Mouse (Mus musculus) kidney, adult 2 months (tissue): ENCODE measurements around the gene Lrrc51. TPM values are rescaled to one million over a fixed set of nuclear protein-coding genes. Genes with fewer than 3 reads are reported as not detected.
A peak's percentile ranks its signal among the peaks of the same experiment; 100 is the strongest.

ENCODE experiments used
- DNase-seq: peaks from one replicate; pipeline ENCODE4 v3.0.0; 2021
- H3K27ac ChIP-seq: fragments of 200-500 bp; 2 replicates; pipeline ENCODE4 v1.5.1; 2012; ENCODE audit warnings: low read depth, low read length, control low read depth, inconsistent platforms; ENCODE audit not compliant: insufficient read depth
- H3K27me3 ChIP-seq: fragments of 200-500 bp; replicated peaks from 2 replicates; pipeline ENCODE4 v1.6.1; 2012; ENCODE audit warnings: mild to moderate bottlenecking, moderate library complexity, low read length, inconsistent platforms; ENCODE audit not compliant: control insufficient read depth, insufficient read depth
- H3K36me3 ChIP-seq: fragments of 200-500 bp; 2 replicates; pipeline ENCODE4 v1.6.1; 2012; ENCODE audit warnings: mild to moderate bottlenecking, moderate library complexity, low read length, inconsistent platforms; ENCODE audit not compliant: control insufficient read depth, insufficient read depth
- H3K4me1 ChIP-seq: fragments of 200-500 bp; 2 replicates; pipeline ENCODE4 v1.6.1; 2011; ENCODE audit warnings: low read length; ENCODE audit not compliant: control insufficient read depth, insufficient read depth
- H3K4me3 ChIP-seq: fragments of 200-500 bp; 2 replicates; pipeline ENCODE4 v1.5.1; 2011; ENCODE audit warnings: mild to moderate bottlenecking, low read depth, low read length, control low read depth; ENCODE audit not compliant: insufficient read depth
- CTCF ChIP-seq: fragments of 200-500 bp; conservative IDR thresholded peaks from 2 replicates; pipeline ENCODE4 v1.5.1; 2011; ENCODE audit warnings: low read depth, mild to moderate bottlenecking, control low read depth, low read length, moderate library complexity, mixed read lengths; ENCODE audit not compliant: insufficient read depth, insufficient read length
- POLR2A ChIP-seq: fragments of 200-500 bp; IDR thresholded peaks from one replicate; pipeline ENCODE4 v1.6.1; 2011; ENCODE audit warnings: low read depth, low read length, control low read depth
- WGBS: fragments of 180-500 bp; shearing (Covaris S2); methylation state at CpG from one replicate; pipeline ENCODE4 v1.1.7; 2018; 5-methylcytosine and 5-hydroxymethylcytosine counted together
- polyA plus RNA-seq: library from polyadenylated mRNA; depleted of rRNA; stranded (reverse); fragments of >200 nt; gene quantifications from 2 replicates; pipeline ENCODE4 v1.2.3, GENCODE M21; 2012

Lrrc51 gene
- polyA plus RNA-seq, 1 experiment = 19.6 TPM

GRCm38 (mm10) chr7:101969694-101970428 lies 36.2 kb upstream of the Lrrc51 start:
- Histone ChIP-seq H3K27ac (peak overlapping the region; percentile 90), H3K4me3 (peak overlapping the region; percentile 80), H3K4me1 (peaks cover 33% of the 10 kb centered on the region), H3K36me3 (no peaks in the 10 kb centered on the region), H3K27me3 (no peaks in the 10 kb centered on the region)
- peak; percentile 92 for DNase-seq
- TF ChIP-seq CTCF (no peak), POLR2A (peak; percentile 27)
- WGBS = under 1% methylated on average over 48 of the region's 53 CpGs

DNA sequence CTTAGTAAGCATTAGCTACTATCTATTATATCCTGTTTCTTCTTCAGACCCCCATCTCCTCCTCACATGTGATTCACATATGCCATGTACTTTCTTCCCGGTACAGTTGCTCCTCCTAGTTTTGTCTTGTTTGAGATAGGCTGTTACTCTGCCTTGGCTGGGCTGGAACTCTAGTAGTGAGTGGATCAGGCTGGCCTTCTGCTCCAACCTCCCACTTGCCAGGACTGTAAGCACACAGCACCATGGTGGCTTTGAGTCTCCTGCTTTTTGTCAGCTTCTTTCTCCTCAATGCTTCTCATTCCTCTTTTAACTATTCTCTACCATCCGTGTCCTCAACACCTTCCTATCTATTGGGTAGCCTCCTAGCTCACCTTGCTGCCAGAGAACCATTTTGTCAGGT lies 35.1 kb upstream of the Lrrc51 start:
- H3K4me1 ChIP-seq = peaks cover 33% of the 10 kb centered on the region
- 57% methylated on average over 2 of the region's 2 CpGs for WGBS

DNA sequence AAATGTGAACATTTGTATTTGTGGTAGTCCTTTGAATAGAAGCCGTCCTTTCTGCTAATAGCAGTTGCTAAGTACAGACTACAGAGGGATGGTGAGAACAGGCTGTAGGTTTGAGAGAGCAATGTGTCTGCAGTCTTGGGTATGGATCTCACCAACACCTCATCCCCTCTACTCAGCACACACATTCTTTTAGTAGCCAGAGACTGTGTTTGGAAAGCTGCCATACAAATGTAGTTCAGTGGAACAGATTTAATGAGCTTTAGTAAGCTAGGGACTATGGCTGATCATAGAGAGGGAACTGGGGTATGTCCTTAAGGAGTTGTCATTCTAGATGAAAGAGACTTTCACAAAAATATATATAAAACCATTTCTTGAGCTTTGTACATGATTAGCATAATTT lies 33.6 kb upstream of the Lrrc51 start:
- no peaks in the 10 kb centered on the region for H3K36me3 ChIP-seq
- peaks cover 20% of the 10 kb centered on the region for H3K4me1 ChIP-seq
- no peaks in the 10 kb centered on the region for H3K27me3 ChIP-seq
- H3K27ac ChIP-seq = no peak overlapping the region
- no peak overlapping the region for H3K4me3 ChIP-seq
- peak; percentile 47 for DNase-seq
- no peak for TF ChIP-seq POLR2A
- no peak for TF ChIP-seq CTCF
- WGBS = 88% methylated on average over 1 of the region's 1 CpGs

More for the DNA sequence above, 35.1 kb upstream of the Lrrc51 start:
- no peak overlapping the region for H3K4me3 ChIP-seq
- no peak for TF ChIP-seq POLR2A
- TF ChIP-seq CTCF = no peak
- H3K27me3 ChIP-seq = no peaks in the 10 kb centered on the region
- H3K27ac ChIP-seq = peak overlapping the region; percentile 3; the same call in 1 of the 2 replicates
- no peak for DNase-seq
- no peaks in the 10 kb centered on the region for H3K36me3 ChIP-seq

GRCm38 (mm10) chr7:101965606-101966005 lies 31.9 kb upstream of the Lrrc51 start:
- Histone ChIP-seq H3K27me3 (no peaks in the 10 kb centered on the region), H3K36me3 (no peaks in the 10 kb centered on the region), H3K27ac (peak overlapping the region; percentile 57; the same call in 1 of the 2 replicates), H3K4me1 (peaks cover 12% of the 10 kb centered on the region), H3K4me3 (no peak overlapping the region)
- no peak for TF ChIP-seq POLR2A
- TF ChIP-seq CTCF = no peak
- peak; percentile 34 for DNase-seq
- 40% methylated on average over 2 of the region's 2 CpGs for WGBS

GRCm38 (mm10) chr7:101964551-101964950 lies 30.9 kb upstream of the Lrrc51 start:
- Histone ChIP-seq H3K27me3 (no peaks in the 10 kb centered on the region), H3K4me3 (no peak overlapping the region), H3K4me1 (peaks cover 12% of the 10 kb centered on the region), H3K27ac (peak overlapping the region; percentile 95), H3K36me3 (no peaks in the 10 kb centered on the region)
- peak; percentile 91 for DNase-seq
- no peak for TF ChIP-seq CTCF
- TF ChIP-seq POLR2A = no peak
- 43% methylated on average over 4 of the region's 4 CpGs for WGBS

GRCm38 (mm10) chr7:101963621-101964020 lies 29.9 kb upstream of the Lrrc51 start:
- Histone ChIP-seq H3K27ac (no peak overlapping the region), H3K27me3 (no peaks in the 10 kb centered on the region), H3K36me3 (no peaks in the 10 kb centered on the region), H3K4me3 (no peak overlapping the region), H3K4me1 (peaks cover 8% of the 10 kb centered on the region)
- DNase-seq = no peak
- no peak for TF ChIP-seq POLR2A
- no peak for TF ChIP-seq CTCF
- WGBS = 85% methylated on average over 2 of the region's 2 CpGs

GRCm38 (mm10) chr7:101962829-101963228 lies 29.1 kb upstream of the Lrrc51 start:
- Histone ChIP-seq H3K36me3 (no peaks in the 10 kb centered on the region), H3K4me3 (no peak overlapping the region), H3K27me3 (no peaks in the 10 kb centered on the region), H3K27ac (no peak overlapping the region), H3K4me1 (peaks cover 8% of the 10 kb centered on the region)
- 79% methylated on average over 2 of the region's 2 CpGs for WGBS
- no peak for DNase-seq
- TF ChIP-seq POLR2A = no peak
- TF ChIP-seq CTCF = no peak

GRCm38 (mm10) chr7:101956911-101957310 lies 23.2 kb upstream of the Lrrc51 start:
- Histone ChIP-seq H3K4me3 (no peak overlapping the region), H3K36me3 (no peaks in the 10 kb centered on the region), H3K27ac (no peak overlapping the region), H3K4me1 (no peaks in the 10 kb centered on the region; the same call in 1 of the 2 replicates), H3K27me3 (no peaks in the 10 kb centered on the region; the same call in 1 of the 2 replicates)
- DNase-seq = no peak
- WGBS = 92% methylated on average over 5 of the region's 5 CpGs
- no peak for TF ChIP-seq POLR2A
- no peak for TF ChIP-seq CTCF
